Mouse (Mus musculus): ENCODE measurements around the gene Dnaja2. TPM values are rescaled to one million over a fixed set of nuclear protein-coding genes. Genes with fewer than 3 reads are reported as not detected.
A peak's percentile ranks its signal among the peaks of the same experiment; 100 is the strongest.

Dnaja2 gene
- total and polyA plus RNA-seq, 3 experiments = 150 to 471 (median 227) TPM

DNA sequence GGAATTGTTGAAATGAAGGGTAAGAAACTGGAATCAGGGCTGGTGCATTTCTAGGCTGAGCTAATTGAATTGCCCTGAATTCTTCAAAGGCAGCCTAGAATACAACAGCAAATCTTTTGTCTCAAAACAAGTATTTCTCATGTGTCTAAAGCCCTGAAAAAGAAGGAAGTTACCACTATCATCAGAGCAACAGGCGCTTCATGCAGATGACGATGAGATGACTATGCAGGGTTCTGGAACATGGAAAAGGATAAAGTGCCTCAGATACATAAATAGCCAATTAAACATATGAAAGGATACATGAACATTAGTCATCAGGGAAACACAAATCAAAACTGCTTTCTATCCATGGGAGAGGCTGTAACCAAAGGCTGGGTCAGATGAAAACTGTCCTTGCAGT, 18.8 kb downstream of the Dnaja2 start:
- TF ChIP-seq IRF4 (IDR thresholded peaks at IDR 0.05; ENCODE audit: low read depth, low read length) (no peak), POLR2AphosphoS2 (IDR thresholded peaks at IDR 0.05; ENCODE audit: low read depth, low read length) (peak; percentile 46; the same call in 1 of the 2 replicates), ETS1 (conservative IDR thresholded peaks at IDR 0.05; ENCODE audit: low read depth, low read length) (no peak), SMC3 (IDR thresholded peaks at IDR 0.05; ENCODE audit: low read depth, low read length) (no peak), ZKSCAN1 (IDR thresholded peaks at IDR 0.05; ENCODE audit: borderline replicate concordance, low read depth, low read length) (no peak), MYC (IDR thresholded peaks at IDR 0.05; ENCODE audit: low read depth, low read length) (no peak)
- in situ Hi-C loops (cut with MboI; ENCODE audit: low pct_ligation_motif_present, low pct_unique_long_range_greater_than_20kb, low sequenced_read_pairs) = loop anchor here (25.0 kb wide), 1 partner anchor 224 kb away; no protein-coding TSS in a partner anchor

DNA sequence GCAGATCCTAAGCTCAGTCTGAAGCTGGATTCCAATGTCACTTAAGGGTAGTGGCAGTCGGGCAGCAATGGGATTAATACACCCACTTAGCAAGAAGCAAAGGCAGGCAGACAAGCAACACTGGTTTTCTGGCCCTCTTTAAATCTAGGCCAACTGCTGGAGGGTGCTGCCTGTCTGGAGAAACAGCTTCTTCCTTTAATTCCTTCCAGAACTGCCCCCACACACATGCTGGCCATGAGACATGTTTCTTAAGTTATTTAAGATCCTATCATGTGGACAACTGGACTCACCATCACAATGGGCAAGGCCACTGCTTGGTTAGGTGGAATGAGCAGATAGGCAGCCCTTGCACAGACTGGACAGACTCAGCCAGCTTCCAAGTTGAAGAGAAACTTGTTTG, 21.0 kb downstream of the Dnaja2 start:
- Histone ChIP-seq H3K4me1 (ENCODE audit: control insufficient read depth in 1 of 2, insufficient read depth in 2 of 2) (peaks cover 23 to 32% of the 10 kb centered on the region in 2 experiments; a peak in 3 of 4 replicates), H3K9ac (ENCODE audit: insufficient read depth, low read depth) (no peak overlapping the region), H3K4me2 (ENCODE audit: insufficient read depth, low read depth, poor library complexity, severe bottlenecking) (no peak overlapping the region), H3K27ac (ENCODE audit: insufficient read depth, low read depth) (peak overlapping the region; percentile 85), H3K27me3 (replicated peaks) (no peaks in the 10 kb centered on the region), H3K4me3 (replicated peaks in 1 of 3; ENCODE audit: low read depth in 2 of 3, low read length in 2 of 3, poor library complexity in 1 of 3) (no peak overlapping the region), H3K9me3 (replicated peaks; ENCODE audit: low read length) (peaks cover 5% of the 10 kb centered on the region), H3K79me2 (replicated peaks; ENCODE audit: control insufficient read depth, extremely low read depth, insufficient read depth, poor library complexity, severe bottlenecking) (no peaks in the 10 kb centered on the region), H3K36me3 (replicated peaks in 1 of 2; ENCODE audit: control insufficient read depth in 1 of 2, insufficient read depth in 1 of 2, low read length in 1 of 2) (peaks cover 31 to 75% of the 10 kb centered on the region in 2 experiments)
- dilution Hi-C loops (cut with MboI; ENCODE audit: extremely low pct_ligation_motif_present, extremely low pct_unique_long_range_greater_than_20kb, low sequenced_read_pairs) = no loop called here
- no peak for DNase-seq (ENCODE audit: extremely low read depth)
- in situ Hi-C loops (cut with MboI; ENCODE audit: low pct_ligation_motif_present, low pct_unique_long_range_greater_than_20kb, low sequenced_read_pairs) = loop anchor here (25.0 kb wide), 1 partner anchor 222 kb away; no protein-coding TSS in a partner anchor
- no peak for TF ChIP-seq RAD21 (IDR thresholded peaks at IDR 0.05; ENCODE audit: low read depth, low read length)
- TF ChIP-seq ZMIZ1 (IDR thresholded peaks at IDR 0.05; ENCODE audit: low read depth, low read length) = 0 out of 2 replicates have a peak, but pooled peaks have one; percentile 34

More for the DNA sequence above, 18.8 kb downstream of the Dnaja2 start:
- Histone ChIP-seq H3K4me2 (ENCODE audit: insufficient read depth, low read depth, poor library complexity, severe bottlenecking) (no peak overlapping the region), H3K4me1 (ENCODE audit: control insufficient read depth in 1 of 2, insufficient read depth in 2 of 2) (peaks cover 22 to 31% of the 10 kb centered on the region in 2 experiments; a peak in 3 of 4 replicates), H3K27ac (ENCODE audit: insufficient read depth, low read depth) (no peak overlapping the region), H3K4me3 (replicated peaks in 1 of 3; ENCODE audit: low read depth in 2 of 3, low read length in 2 of 3, poor library complexity in 1 of 3) (no peak overlapping the region), H3K27me3 (replicated peaks) (no peaks in the 10 kb centered on the region), H3K79me2 (replicated peaks; ENCODE audit: control insufficient read depth, extremely low read depth, insufficient read depth, poor library complexity, severe bottlenecking) (0 out of 2 replicates have a peak, but pooled peaks cover 2% of the 10 kb centered on the region), H3K36me3 (replicated peaks in 1 of 2; ENCODE audit: control insufficient read depth in 1 of 2, insufficient read depth in 1 of 2, low read length in 1 of 2) (peaks cover 41 to 79% of the 10 kb centered on the region in 2 experiments), H3K9me3 (replicated peaks; ENCODE audit: low read length) (no peaks in the 10 kb centered on the region), H3K9ac (ENCODE audit: insufficient read depth, low read depth) (no peak overlapping the region)
- DNase-seq (ENCODE audit: extremely low read depth) = no peak
- dilution Hi-C loops (cut with MboI; ENCODE audit: extremely low pct_ligation_motif_present, extremely low pct_unique_long_range_greater_than_20kb, low sequenced_read_pairs) = no loop called here

DNA sequence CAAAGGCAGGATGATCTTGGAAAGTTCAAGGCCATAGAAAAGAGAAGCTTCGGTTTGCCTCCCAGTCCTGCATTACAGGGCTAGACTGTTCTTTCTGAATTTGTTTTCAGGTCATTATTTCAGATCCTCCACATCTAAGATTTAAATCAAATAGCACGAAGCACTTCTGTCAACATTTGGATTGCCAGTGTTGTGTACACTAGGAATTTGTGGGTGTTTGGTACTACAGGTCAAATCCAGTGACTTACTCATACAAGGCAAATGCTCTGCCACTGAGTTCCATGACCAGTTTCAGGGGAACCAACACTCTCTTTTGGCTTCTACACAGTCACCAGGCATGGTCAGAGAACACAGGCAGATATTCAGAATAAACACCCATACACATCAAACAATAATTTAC, 21.7 kb downstream of the Dnaja2 start:
- dilution Hi-C loops (cut with MboI; ENCODE audit: extremely low pct_ligation_motif_present, extremely low pct_unique_long_range_greater_than_20kb, low sequenced_read_pairs) = no loop called here

More for the DNA sequence above, 21.7 kb downstream of the Dnaja2 start:
- in situ Hi-C loops (cut with MboI; ENCODE audit: low pct_ligation_motif_present, low pct_unique_long_range_greater_than_20kb, low sequenced_read_pairs) = loop anchor here (25.0 kb wide), 1 partner anchor 221 kb away; no protein-coding TSS in a partner anchor
- Histone ChIP-seq H3K4me3 (replicated peaks in 1 of 3; ENCODE audit: low read depth in 2 of 3, low read length in 2 of 3, poor library complexity in 1 of 3) (no peak overlapping the region), H3K4me1 (ENCODE audit: control insufficient read depth in 1 of 2, insufficient read depth in 2 of 2) (peaks cover 23 to 32% of the 10 kb centered on the region in 2 experiments; a peak in 3 of 4 replicates), H3K36me3 (replicated peaks in 1 of 2; ENCODE audit: control insufficient read depth in 1 of 2, insufficient read depth in 1 of 2, low read length in 1 of 2) (peaks cover 27 to 70% of the 10 kb centered on the region in 2 experiments), H3K79me2 (replicated peaks; ENCODE audit: control insufficient read depth, extremely low read depth, insufficient read depth, poor library complexity, severe bottlenecking) (no peaks in the 10 kb centered on the region), H3K9me3 (replicated peaks; ENCODE audit: low read length) (peaks cover 5% of the 10 kb centered on the region), H3K27ac (ENCODE audit: insufficient read depth, low read depth) (peak overlapping the region; percentile 85), H3K27me3 (replicated peaks) (no peaks in the 10 kb centered on the region), H3K4me2 (ENCODE audit: insufficient read depth, low read depth, poor library complexity, severe bottlenecking) (no peak overlapping the region), H3K9ac (ENCODE audit: insufficient read depth, low read depth) (peak overlapping the region; percentile 78)
- no peak for DNase-seq (ENCODE audit: extremely low read depth)
- TF ChIP-seq CHD2 (IDR thresholded peaks at IDR 0.05; ENCODE audit: low read length) = no peak
- TF ChIP-seq UBTF (IDR thresholded peaks at IDR 0.05; ENCODE audit: low read depth, low read length) = no peak
- no peak for TF ChIP-seq ETS1 (conservative IDR thresholded peaks at IDR 0.05; ENCODE audit: low read depth, low read length)
- no peak for TF ChIP-seq MXI1 (IDR thresholded peaks at IDR 0.05; ENCODE audit: low read depth, low read length)
- TF ChIP-seq MAX (IDR thresholded peaks at IDR 0.05; ENCODE audit: low read length) = no peak
- no peak for TF ChIP-seq SIN3A (IDR thresholded peaks at IDR 0.05; ENCODE audit: low read length)
- no peak for TF ChIP-seq POLR2A (IDR thresholded peaks at IDR 0.05; ENCODE audit: low read depth, low read length)
- no peak for TF ChIP-seq SMC3 (IDR thresholded peaks at IDR 0.05; ENCODE audit: low read depth, low read length)
- no peak for TF ChIP-seq MAFK (IDR thresholded peaks at IDR 0.05; ENCODE audit: insufficient replicate concordance, low read length)
- no peak for TF ChIP-seq BHLHE40 (IDR thresholded peaks at IDR 0.05; ENCODE audit: low read depth, low read length)
- no peak for TF ChIP-seq NELFE (IDR thresholded peaks at IDR 0.05; ENCODE audit: low read depth, low read length)
